Mouse (Mus musculus) embryonic facial prominence, embryonic 15.5 days (tissue): ENCODE measurements around the gene Rnf17. TPM values are rescaled to one million over a fixed set of nuclear protein-coding genes. Genes with fewer than 3 reads are reported as not detected.

ENCODE experiments used
- ATAC-seq: fragments of 200-750 bp; cut with Nextera tagmentation; 2 replicates; pipeline ENCODE4 v1.8.0; 2017; ENCODE audit warnings: low read depth, moderate TSS enrichment; ENCODE audit not compliant: insufficient number of reproducible peaks, low FRiP score, low TSS enrichment
- H3K27ac ChIP-seq: fragments of 300-500 bp; sonication (generic); replicated peaks from 2 replicates; pipeline ENCODE4 v1.5.1; 2015; ENCODE audit warnings: mild to moderate bottlenecking, inconsistent platforms
- H3K27me3 ChIP-seq: fragments of 300-500 bp; sonication (generic); 2 replicates; pipeline ENCODE4 v1.6.1; 2015; ENCODE audit warnings: inconsistent platforms
- H3K36me3 ChIP-seq: fragments of 300-500 bp; sonication (generic); 2 replicates; pipeline ENCODE4 v1.6.1; 2015; ENCODE audit warnings: mild to moderate bottlenecking, inconsistent platforms
- H3K4me1 ChIP-seq: fragments of 300-500 bp; sonication (generic); 2 replicates; pipeline ENCODE4 v1.6.1; 2015; ENCODE audit warnings: inconsistent platforms
- H3K4me2 ChIP-seq: fragments of 300-500 bp; sonication (generic); replicated peaks from 2 replicates; pipeline ENCODE4 v1.6.1; 2015; ENCODE audit warnings: mild to moderate bottlenecking, inconsistent platforms
- H3K4me3 ChIP-seq: fragments of 300-500 bp; sonication (generic); replicated peaks from 2 replicates; pipeline ENCODE4 v1.5.1; 2015; ENCODE audit warnings: mild to moderate bottlenecking, inconsistent platforms
- H3K9ac ChIP-seq: fragments of 300-500 bp; sonication (generic); 2 replicates; pipeline ENCODE4 v1.6.1; 2015; ENCODE audit warnings: inconsistent platforms
- H3K9me3 ChIP-seq: fragments of 300-500 bp; sonication (generic); replicated peaks from 2 replicates; pipeline ENCODE4 v1.6.1; 2016; ENCODE audit warnings: inconsistent platforms
- WGBS: fragments of 180-500 bp; shearing (Covaris S2); methylation state at CpG from one replicate; pipeline ENCODE4 v1.1.7; 2015; 5-methylcytosine and 5-hydroxymethylcytosine counted together
- polyA plus RNA-seq: library from polyadenylated mRNA; unstranded; fragments of >200 nt; fragmentation: Nextera tagmentation; extraction: Ambion mirVana; gene quantifications from 2 replicates; pipeline ENCODE4 v1.2.1, GENCODE M21; 2015

The Rnf17 gene
- polyA plus RNA-seq: 1.2 and 1.5 TPM in 2 replicates

- H3K36me3 ChIP-seq: no peaks in the 10 kb centered on the region
- no peaks in the 10 kb centered on the region for H3K27me3 ChIP-seq
- ATAC-seq: no peak
- no peak within 1 kb of the TSS for H3K27ac ChIP-seq
- H3K9me3 ChIP-seq: no peaks in the 10 kb centered on the region
- no peak within 1 kb of the TSS for H3K9ac ChIP-seq
- WGBS: 69% methylated on average over 34 of the region's 34 CpGs
- H3K4me3 ChIP-seq: 0 out of 2 replicates have a peak within 1 kb of the TSS, but pooled peaks have one; percentile 16
- 0 out of 2 replicates have a peak within 1 kb of the TSS, but pooled peaks have one; percentile 10 for H3K4me2 ChIP-seq
- H3K4me1 ChIP-seq: no peaks in the 10 kb centered on the region
These were observed at the start of gene Rnf17 for GRCm38 (mm10) chr14:56402311-56403071. TSS of gene Rnf17 (plus strand) at chr14:56402581.

DNA sequence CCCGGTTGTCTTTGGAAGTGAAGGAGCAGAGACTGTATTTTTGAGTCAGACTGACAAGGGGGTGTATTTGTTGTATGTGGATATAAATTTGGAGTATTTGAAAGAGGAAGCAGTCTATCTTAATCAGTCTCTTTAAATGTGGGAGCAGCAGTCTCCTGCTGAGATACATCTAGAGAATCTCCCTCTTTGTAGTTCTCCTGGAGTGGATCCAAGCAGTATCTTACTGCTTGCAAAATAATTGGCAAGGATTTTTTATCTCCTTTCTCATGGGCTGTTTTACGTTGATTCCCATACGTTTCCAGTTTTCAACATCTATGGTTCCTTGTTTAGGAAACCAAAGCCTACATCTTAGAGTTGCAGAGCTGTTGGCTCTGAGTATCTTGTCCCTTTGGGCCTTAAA is 47.6 kb upstream of the Rnf17 start:
- H3K36me3 ChIP-seq: no peaks in the 10 kb centered on the region
- H3K9ac ChIP-seq: no peak overlapping the region
- no peak overlapping the region for H3K4me2 ChIP-seq
- H3K27me3 ChIP-seq: no peaks in the 10 kb centered on the region
- ATAC-seq: no peak
- H3K4me1 ChIP-seq: no peaks in the 10 kb centered on the region; the same call in none of the 2 replicates
- H3K9me3 ChIP-seq: no peaks in the 10 kb centered on the region
- WGBS: 53% methylated on average over 3 of the region's 3 CpGs
- no peak overlapping the region for H3K27ac ChIP-seq
- H3K4me3 ChIP-seq: no peak overlapping the region

- Histone ChIP-seq H3K27ac (no peak overlapping the region), H3K9ac (no peak overlapping the region), H3K36me3 (no peaks in the 10 kb centered on the region), H3K4me2 (no peak overlapping the region), H3K4me1 (no peaks in the 10 kb centered on the region; the same call in none of the 2 replicates), H3K4me3 (no peak overlapping the region), H3K9me3 (no peaks in the 10 kb centered on the region), H3K27me3 (no peaks in the 10 kb centered on the region)
- no peak for ATAC-seq
- 71% methylated on average over 8 of the region's 8 CpGs for WGBS
These were observed 47.0 kb upstream of the Rnf17 start for GRCm38 (mm10) chr14:56355396-56355795.

GRCm38 (mm10) chr14:56356196-56356595 is 46.2 kb upstream of the Rnf17 start:
- WGBS: 81% methylated on average over 6 of the region's 6 CpGs
- H3K4me3 ChIP-seq: no peak overlapping the region
- H3K27me3 ChIP-seq: no peaks in the 10 kb centered on the region
- no peaks in the 10 kb centered on the region for H3K9me3 ChIP-seq
- no peak overlapping the region for H3K27ac ChIP-seq
- H3K9ac ChIP-seq: no peak overlapping the region
- H3K4me1 ChIP-seq: no peaks in the 10 kb centered on the region; the same call in none of the 2 replicates
- no peak for ATAC-seq
- H3K36me3 ChIP-seq: no peaks in the 10 kb centered on the region
- no peak overlapping the region for H3K4me2 ChIP-seq

GRCm38 (mm10) chr14:56358422-56358821 is 44.0 kb upstream of the Rnf17 start:
- H3K4me2 ChIP-seq: no peak overlapping the region
- no peaks in the 10 kb centered on the region; the same call in none of the 2 replicates for H3K4me1 ChIP-seq
- H3K27me3 ChIP-seq: peaks cover 5% of the 10 kb centered on the region
- WGBS: 68% methylated on average over 7 of the region's 7 CpGs
- no peak overlapping the region for H3K4me3 ChIP-seq
- ATAC-seq: no peak
- H3K9ac ChIP-seq: no peak overlapping the region
- H3K36me3 ChIP-seq: no peaks in the 10 kb centered on the region
- H3K9me3 ChIP-seq: no peaks in the 10 kb centered on the region
- no peak overlapping the region for H3K27ac ChIP-seq

GRCm38 (mm10) chr14:56359131-56359530 is 43.2 kb upstream of the Rnf17 start:
- 51% methylated on average over 6 of the region's 6 CpGs for WGBS
- Histone ChIP-seq H3K9me3 (no peaks in the 10 kb centered on the region), H3K4me1 (no peaks in the 10 kb centered on the region; the same call in none of the 2 replicates), H3K36me3 (no peaks in the 10 kb centered on the region), H3K4me3 (no peak overlapping the region), H3K27me3 (peaks cover 12% of the 10 kb centered on the region), H3K27ac (no peak overlapping the region), H3K4me2 (no peak overlapping the region), H3K9ac (no peak overlapping the region)
- ATAC-seq: no peak

DNA sequence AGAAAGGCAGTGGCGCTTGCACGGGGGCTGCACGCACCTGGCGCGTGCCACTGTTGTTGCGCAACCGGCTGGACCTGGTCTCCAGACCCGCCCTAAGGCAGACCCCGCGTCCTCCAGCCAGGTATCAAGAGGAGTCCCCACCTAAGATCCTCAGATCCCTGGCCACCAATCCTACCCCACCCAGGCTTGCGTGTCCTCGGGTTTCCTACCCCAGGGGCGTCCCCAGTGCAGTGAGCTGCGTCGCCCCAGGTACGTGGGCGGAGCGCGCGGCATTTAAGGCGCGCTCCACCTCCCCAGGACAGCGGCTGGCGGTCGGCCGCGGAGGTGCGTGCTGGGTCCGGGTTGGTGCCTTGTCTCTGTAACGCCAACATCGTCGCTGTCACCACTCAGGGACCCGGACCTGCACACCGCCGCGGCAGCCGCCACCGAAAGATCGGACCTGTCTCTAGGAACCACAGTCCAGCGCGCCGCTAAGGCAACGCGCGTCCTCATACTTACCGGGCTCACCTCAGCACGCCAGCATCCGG is 37.6 kb upstream of the Rnf17 start, which contains the start of gene Atp12a:
Gene Atp12a (plus strand): TSS at position 358 of the 527 bp plus-strand sequence.
- Histone ChIP-seq H3K27me3 (peaks cover 42% of the 10 kb centered on the region), H3K9me3 (no peaks in the 10 kb centered on the region), H3K27ac (no peak within 1 kb of the TSS), H3K36me3 (no peaks in the 10 kb centered on the region), H3K4me1 (peaks cover 10% of the 10 kb centered on the region), H3K4me3 (peak within 1 kb of the TSS; percentile 38), H3K9ac (no peak within 1 kb of the TSS), H3K4me2 (peak within 1 kb of the TSS; percentile 80)
- under 1% methylated on average over 48 of the region's 48 CpGs for WGBS
- no peak; the same call in 1 of the 2 replicates for ATAC-seq

GRCm38 (mm10) chr14:56365292-56365691 is 37.1 kb upstream of the Rnf17 start:
- no peaks in the 10 kb centered on the region for H3K36me3 ChIP-seq
- peak overlapping the region; percentile 80 for H3K4me2 ChIP-seq
- ATAC-seq: no peak
- H3K4me3 ChIP-seq: peak overlapping the region; percentile 38
- 28% methylated on average over 8 of the region's 8 CpGs for WGBS
- no peaks in the 10 kb centered on the region for H3K9me3 ChIP-seq
- no peak overlapping the region for H3K27ac ChIP-seq
- no peak overlapping the region for H3K9ac ChIP-seq
- H3K4me1 ChIP-seq: peaks cover 10% of the 10 kb centered on the region
- H3K27me3 ChIP-seq: peaks cover 42% of the 10 kb centered on the region

- Histone ChIP-seq H3K27me3 (peaks cover 42% of the 10 kb centered on the region), H3K4me2 (no peak overlapping the region), H3K27ac (no peak overlapping the region), H3K9ac (no peak overlapping the region), H3K9me3 (no peaks in the 10 kb centered on the region), H3K36me3 (no peaks in the 10 kb centered on the region), H3K4me1 (peaks cover 10% of the 10 kb centered on the region), H3K4me3 (no peak overlapping the region)
- WGBS: 16% methylated on average over 15 of the region's 15 CpGs
- ATAC-seq: no peak
These were observed 35.7 kb upstream of the Rnf17 start for GRCm38 (mm10) chr14:56366712-56367111.

DNA sequence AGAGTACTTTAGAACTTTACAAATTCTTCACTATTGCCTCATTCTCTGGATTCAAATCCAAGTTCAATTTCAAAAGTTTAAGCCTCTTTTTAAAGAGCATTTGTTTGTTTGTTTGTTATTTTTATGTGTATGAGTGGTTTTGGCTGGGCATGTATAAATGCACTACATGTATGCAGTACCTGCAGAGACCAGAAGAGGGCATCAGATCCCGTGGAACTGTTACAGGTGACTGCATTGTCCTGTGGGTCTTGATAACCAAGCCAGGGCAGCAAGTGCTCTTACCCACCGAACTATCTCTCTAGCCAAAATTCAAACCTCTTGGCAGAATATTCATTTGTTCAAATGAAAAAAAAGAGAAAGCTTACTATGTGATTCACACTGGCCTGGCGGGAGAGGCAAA is 33.5 kb upstream of the Rnf17 start:
- ATAC-seq: no peak
- Histone ChIP-seq H3K4me1 (peaks cover 10% of the 10 kb centered on the region), H3K36me3 (no peaks in the 10 kb centered on the region), H3K27ac (no peak overlapping the region), H3K27me3 (peaks cover 33% of the 10 kb centered on the region), H3K9me3 (no peaks in the 10 kb centered on the region), H3K4me3 (no peak overlapping the region), H3K9ac (no peak overlapping the region), H3K4me2 (no peak overlapping the region)
- WGBS: 51% methylated on average over 3 of the region's 3 CpGs

DNA sequence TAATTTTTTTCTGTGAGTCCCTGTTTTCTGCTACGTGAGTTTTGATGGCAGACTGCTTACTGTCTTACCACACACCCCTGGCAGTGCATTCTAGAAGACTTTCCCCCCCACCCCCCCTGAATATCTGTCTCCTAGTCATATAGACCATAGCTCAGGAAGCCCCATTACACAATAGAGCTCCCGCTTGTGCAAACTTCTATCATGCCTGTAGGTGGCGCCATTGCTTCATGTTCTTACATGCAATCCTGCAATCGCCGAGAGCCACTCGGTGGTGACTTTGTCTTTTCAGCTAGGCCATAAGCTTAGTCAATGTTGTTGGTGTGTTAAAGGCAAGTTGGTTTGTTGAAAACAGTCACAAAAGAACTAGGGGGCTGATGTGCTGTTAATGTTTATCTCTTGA is 26.6 kb upstream of the Rnf17 start:
- no peak overlapping the region for H3K4me2 ChIP-seq
- no peaks in the 10 kb centered on the region for H3K27me3 ChIP-seq
- no peaks in the 10 kb centered on the region for H3K4me1 ChIP-seq
- H3K9ac ChIP-seq: no peak overlapping the region
- H3K27ac ChIP-seq: no peak overlapping the region
- no peaks in the 10 kb centered on the region for H3K9me3 ChIP-seq
- no peak overlapping the region for H3K4me3 ChIP-seq
- no peaks in the 10 kb centered on the region for H3K36me3 ChIP-seq
- under 1% methylated on average over 6 of the region's 6 CpGs for WGBS
- ATAC-seq: peak; percentile 67; the same call in 1 of the 2 replicates
